Mouse (Mus musculus) spleen, adult 2 months (tissue): ENCODE measurements around the gene Wnt3a.

ENCODE experiments used
- CTCF ChIP-seq: fragments of 200-500 bp; IDR thresholded peaks from 2 replicates; pipeline ENCODE4 v1.5.1; 2011; ENCODE audit warnings: mild to moderate bottlenecking, inconsistent platforms; ENCODE audit not compliant: insufficient read depth, insufficient read length, insufficient replicate concordance; ENCODE audit errors: extremely low read depth
- POLR2A ChIP-seq: fragments of 200-500 bp; IDR thresholded peaks from 2 replicates; pipeline ENCODE4 v1.6.1; 2011; ENCODE audit warnings: low read depth, low read length, inconsistent platforms

DNA sequence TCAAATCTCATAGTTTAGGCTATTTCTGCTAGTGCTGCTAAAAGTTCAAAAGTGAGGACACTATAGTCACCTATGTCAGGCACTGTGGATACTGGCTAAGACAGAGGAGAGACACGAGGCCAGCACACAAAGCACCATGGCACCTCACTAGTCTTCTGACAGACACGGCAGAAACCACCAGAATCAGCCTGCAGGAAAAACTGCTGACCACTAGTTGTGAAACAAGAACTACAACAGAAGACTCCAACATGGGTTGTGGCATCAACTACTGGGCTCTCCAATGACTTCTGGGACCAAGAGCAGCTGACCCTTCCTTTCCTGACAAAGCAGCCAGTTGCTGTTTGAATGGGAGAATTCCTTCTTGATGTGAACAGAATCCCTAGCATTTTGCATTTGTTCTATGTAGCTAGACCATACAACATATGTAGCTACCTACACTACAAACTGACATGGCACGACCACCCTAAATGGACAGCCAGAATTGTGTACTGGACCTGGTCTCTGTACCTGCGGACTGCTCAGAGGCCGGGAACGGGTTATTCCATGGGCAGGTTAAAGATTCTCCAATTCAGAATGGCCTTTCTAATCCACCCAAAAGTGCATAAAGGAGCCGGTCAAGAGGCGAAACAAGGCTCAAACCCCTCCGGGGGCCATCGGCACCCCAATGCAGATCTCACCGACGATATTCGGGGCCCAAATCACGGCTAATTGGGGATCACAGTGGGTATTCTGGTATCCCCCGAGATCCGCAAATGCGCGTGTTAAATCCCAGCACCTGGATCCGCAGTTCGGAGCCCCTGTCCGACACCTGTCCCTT is 63.6 kb downstream of the Wnt3a start:
- TF ChIP-seq CTCF, result no peak
- TF ChIP-seq POLR2A, result no peak
